Mouse (Mus musculus) CD4-positive, CD25-positive, alpha-beta regulatory T cell (primary cell): ENCODE data around the gene Ubxn6. TPM values are rescaled to one million over a fixed set of nuclear protein-coding genes. Genes with fewer than 3 reads are reported as not detected.

ENCODE experiments used
- polyA plus RNA-seq: library from polyadenylated mRNA; unstranded; fragments of 100-300 nt; shearing (Covaris generic); gene quantifications from one replicate; pipeline ENCODE4 v1.2.1, GENCODE M21; 2017

The Ubxn6 gene
- 76.2 TPM for polyA plus RNA-seq

GRCm38 (mm10) chr17:56074827-56075208 is at the start of gene Ubxn6:
TSS of gene Ubxn6 (minus strand) at chr17:56075028.

GRCm38 (mm10) chr17:56121826-56122225 is 47.0 kb upstream of the Ubxn6 start, which contains the start of gene Lrg1:
TSS of gene Lrg1 (minus strand) at chr17:56122001.

GRCm38 (mm10) chr17:56117251-56117710 is 42.5 kb upstream of the Ubxn6 start, which contains the start of gene Plin5:
TSS of gene Plin5 (minus strand) at chr17:56117596.

GRCm38 (mm10) chr17:56109219-56110051 is 34.6 kb upstream of the Ubxn6 start, which contains the start of gene Plin4:
TSS of gene Plin4 (minus strand) at chr17:56109803.

GRCm38 (mm10) chr17:56078880-56079795 is 4.3 kb upstream of the Ubxn6 start, which contains the start of gene Hdgfl2:
TSS of gene Hdgfl2 (plus strand) at chr17:56079634.

GRCm38 (mm10) chr17:56040030-56040856 is 34.6 kb downstream of the Ubxn6 start, which contains the start of gene Chaf1a:
TSS of gene Chaf1a (plus strand) at chr17:56040439.

GRCm38 (mm10) chr17:56036176-56036900 is 38.5 kb downstream of the Ubxn6 start, which contains the start of gene Sh3gl1:
TSS of gene Sh3gl1 (minus strand) at chr17:56036635.

Other genes with a start within 250 kb of the Ubxn6 start
- gene Zfp119a, start 196.1 kb downstream of the Ubxn6 start, polyA plus RNA-seq: 17.0 TPM
- 23.4 TPM for gene Zfp959, start 182.9 kb downstream of the Ubxn6 start, polyA plus RNA-seq
- 13.5 TPM for gene Zfp119b, start 125.5 kb downstream of the Ubxn6 start, polyA plus RNA-seq
- gene Ebi3, start 122.4 kb downstream of the Ubxn6 start, polyA plus RNA-seq: 26.3 TPM
- gene Yju2, start 115.9 kb downstream of the Ubxn6 start, polyA plus RNA-seq: 38.8 TPM
- 0.89 TPM for gene Shd, start 104.6 kb downstream of the Ubxn6 start, polyA plus RNA-seq
- gene Fsd1, start 88.5 kb downstream of the Ubxn6 start, polyA plus RNA-seq: 0.44 TPM
- 0.83 TPM for gene Stap2, start 69.4 kb downstream of the Ubxn6 start, polyA plus RNA-seq
- gene Mpnd, start 69.3 kb downstream of the Ubxn6 start, polyA plus RNA-seq: 144 TPM
- 192 TPM for gene Sh3gl1, start 38.4 kb downstream of the Ubxn6 start, polyA plus RNA-seq
- gene Chaf1a, start 34.6 kb downstream of the Ubxn6 start, polyA plus RNA-seq: 3.3 TPM
- 147 TPM for gene Hdgfl2, start 4.6 kb upstream of the Ubxn6 start, polyA plus RNA-seq
- not detected for gene Plin4, start 34.8 kb upstream of the Ubxn6 start, polyA plus RNA-seq
- gene Plin5, start 42.6 kb upstream of the Ubxn6 start, polyA plus RNA-seq: 0.08 TPM
- 0.25 TPM for gene Lrg1, start 47.0 kb upstream of the Ubxn6 start, polyA plus RNA-seq
- 0.12 TPM for gene Sema6b, start 65.3 kb upstream of the Ubxn6 start, polyA plus RNA-seq
- 38.0 TPM for gene Tnfaip8l1, start 87.4 kb upstream of the Ubxn6 start, polyA plus RNA-seq
- 54.2 TPM for gene Mydgf, start 108.9 kb upstream of the Ubxn6 start, polyA plus RNA-seq
- 47.3 TPM for gene Dpp9, start 143.9 kb upstream of the Ubxn6 start, polyA plus RNA-seq
- gene Fem1a, start 181.8 kb upstream of the Ubxn6 start, polyA plus RNA-seq: 16.8 TPM
- gene Ticam1, start 201.8 kb upstream of the Ubxn6 start, polyA plus RNA-seq: 5.5 TPM
- gene Plin3, start 217.8 kb upstream of the Ubxn6 start, polyA plus RNA-seq: 35.1 TPM
- gene Arrdc5, start 225.3 kb upstream of the Ubxn6 start, polyA plus RNA-seq: not detected
- 12.0 TPM for gene Uhrf1, start 228.3 kb upstream of the Ubxn6 start, polyA plus RNA-seq